Mouse (Mus musculus) thymus, postnatal 0 days (tissue): Measurements from ENCODE around the gene H2-Eb1. TPM values are rescaled to one million over a fixed set of nuclear protein-coding genes. Genes with fewer than 3 reads are reported as not detected.
"Not testable (repeated sequence)": the region's sequence is repeated elsewhere in the genome, so short reads cannot be mapped to it uniquely, and the experiment has no call there.

ENCODE experiments used
- DNase-seq: peaks from one replicate; pipeline ENCODE4 v3.0.0-alpha.2; 2015; ENCODE audit warnings: low spot score
- polyA plus RNA-seq: library from polyadenylated mRNA; unstranded; fragments of >200 nt; fragmentation: Nextera tagmentation; extraction: Ambion mirVana; gene quantifications from 2 replicates; pipeline ENCODE4 v1.2.1, GENCODE M21; 2015

H2-Eb1 gene
- polyA plus RNA-seq, 1 experiment from 2014 or later: 589 TPM

GRCm38 (mm10) chr17:34288131-34288530 lies 17.5 kb upstream of the H2-Eb1 start:
- no peak for DNase-seq

- DNase-seq: peak; percentile 90
Observed at GRCm38 (mm10) chr17:34291609-34292008, 14.1 kb upstream of the H2-Eb1 start.

GRCm38 (mm10) chr17:34292570-34292969 lies 13.1 kb upstream of the H2-Eb1 start:
- no peak for DNase-seq

- DNase-seq: no peak
Observed at GRCm38 (mm10) chr17:34293533-34293932, 12.1 kb upstream of the H2-Eb1 start.

- no peak for DNase-seq
Observed at GRCm38 (mm10) chr17:34294249-34294648, 11.4 kb upstream of the H2-Eb1 start.

GRCm38 (mm10) chr17:34295307-34295706 lies 10.4 kb upstream of the H2-Eb1 start:
- DNase-seq: no peak

- DNase-seq: peak; percentile 84
Observed at GRCm38 (mm10) chr17:34295891-34296794, 9.5 kb upstream of the H2-Eb1 start.

GRCm38 (mm10) chr17:34299356-34299755 lies 6.3 kb upstream of the H2-Eb1 start:
- peak; percentile 23 for DNase-seq

- no peak for DNase-seq
Observed at GRCm38 (mm10) chr17:34300071-34300470, 5.6 kb upstream of the H2-Eb1 start.

GRCm38 (mm10) chr17:34300691-34301566 lies 4.7 kb upstream of the H2-Eb1 start:
- no peak for DNase-seq

GRCm38 (mm10) chr17:34301670-34302190 lies 3.9 kb upstream of the H2-Eb1 start:
- DNase-seq: no peak

GRCm38 (mm10) chr17:34303789-34304188 lies 1.9 kb upstream of the H2-Eb1 start:
- no peak for DNase-seq

- DNase-seq: peak; percentile 72
Observed at GRCm38 (mm10) chr17:34304751-34305150, 916 bp upstream of the H2-Eb1 start.

GRCm38 (mm10) chr17:34306407-34306806 lies 740 bp downstream of the H2-Eb1 start:
- no peak for DNase-seq

GRCm38 (mm10) chr17:34307216-34307615 lies 1.5 kb downstream of the H2-Eb1 start:
- no peak for DNase-seq

- no peak for DNase-seq
Observed at GRCm38 (mm10) chr17:34308161-34308560, 2.5 kb downstream of the H2-Eb1 start.

- no peak for DNase-seq
Observed at GRCm38 (mm10) chr17:34309225-34309624, 3.6 kb downstream of the H2-Eb1 start.

GRCm38 (mm10) chr17:34309683-34310385 lies 4.2 kb downstream of the H2-Eb1 start:
- peak; percentile 56 for DNase-seq

GRCm38 (mm10) chr17:34310526-34310925 lies 4.9 kb downstream of the H2-Eb1 start:
- not testable (repeated sequence) for DNase-seq

- DNase-seq: peak; percentile 43
Observed at GRCm38 (mm10) chr17:34312185-34312584, 6.5 kb downstream of the H2-Eb1 start.

GRCm38 (mm10) chr17:34313393-34313792 lies 7.7 kb downstream of the H2-Eb1 start:
- peak; percentile 73 for DNase-seq
